31 mouse cellular contexts compared by ENCODE assay signal in genomic region chr5:99785850-99786249, GRCm38 (mm10). TPM values are rescaled to one million over a fixed set of nuclear protein-coding genes. Genes with fewer than 3 reads are reported as not detected.
DNase-seq lines count a peak whose midpoint lies in the region; ATAC-seq and TF ChIP-seq lines count a peak whose summit lies in the region.
"Had no signal": no experiment of that assay in that cellular context is flagged by ENCODE, and none has a peak within 500 bp of the region (broad histone marks: within the 10 kb centered on the region; RNA-seq: fewer than 3 reads in every experiment).

No protein-coding gene starts in this region.

- H3K4me1 ChIP-seq in hindbrain, embryonic 13.5 days (replicated peaks), result peaks cover 22% of the 10 kb centered on the region
- H3K4me1 ChIP-seq in hindbrain, embryonic 11.5 days (replicated peaks; ENCODE audit: control insufficient read depth, insufficient read depth, low read length), result no peaks in the 10 kb centered on the region
- peaks cover 15% of the 10 kb centered on the region for H3K4me1 ChIP-seq in neural tube, embryonic 12.5 days
- H3K4me1 ChIP-seq in hindbrain, postnatal 0 days (ENCODE audit: insufficient read depth, low read length), result peaks cover 7% of the 10 kb centered on the region; the same call in 1 of the 2 replicates
- H3K4me1 ChIP-seq: embryonic facial prominence, embryonic 12.5 days; intestine, embryonic 15.5 days had no signal

- no peak for DNase-seq in hindbrain, embryonic 11.5 days (ENCODE audit: low spot score)
- no peak for DNase-seq in neural tube, embryonic 10.5 days (ENCODE audit: extremely low spot score, low spot score)
- peak; percentile 28 for DNase-seq in hindbrain, postnatal 0 days (ENCODE audit: low spot score)
- peak; percentile 82 for DNase-seq in retina, postnatal 1 day
- DNase-seq in yolk sac, embryonic 10.5 days (ENCODE audit: low spot score), result no peak
- DNase-seq: adrenal gland, adult 2 months; adrenal gland, postnatal 36 days; cerebellum, adult 8-10 months; cerebellum, postnatal 36 days; forebrain, postnatal 0 days; gastrocnemius, postnatal 10 days; heart, postnatal 10 days; kidney, adult 2 months; layer of hippocampus, postnatal 36 days; liver; lung, adult 2 months; lung, postnatal 10 days; right cerebral cortex, postnatal 14 days; thymus, postnatal 14 days had no signal

- ATAC-seq in hindbrain, embryonic 13.5 days (ENCODE audit: low FRiP score), result peak; percentile 63; the same call in 1 of the 2 replicates
- ATAC-seq in hindbrain, embryonic 11.5 days (ENCODE audit: low FRiP score), result no peak
- 0 out of 2 replicates have a peak, but pooled peaks have one; percentile 26 for ATAC-seq in neural tube, embryonic 12.5 days (ENCODE audit: low FRiP score, low read depth)
- 0 out of 2 replicates have a peak, but pooled peaks have one; percentile 40 for ATAC-seq in hindbrain, postnatal 0 days
- no peak for ATAC-seq in activated CD4-positive, CD25-positive, alpha-beta regulatory T cell, adult 4 months
- ATAC-seq: CD4-positive, CD25-positive, alpha-beta regulatory T cell, adult 4 months; forebrain, postnatal 0 days; intestine, embryonic 15.5 days; midbrain, embryonic 16.5 days had no signal

- H3K36me3 ChIP-seq in hindbrain, embryonic 13.5 days, result no peaks in the 10 kb centered on the region
- no peaks in the 10 kb centered on the region for H3K36me3 ChIP-seq in hindbrain, embryonic 11.5 days (ENCODE audit: control insufficient read depth, insufficient read depth, low read length)
- no peaks in the 10 kb centered on the region for H3K36me3 ChIP-seq in neural tube, embryonic 12.5 days
- no peaks in the 10 kb centered on the region for H3K36me3 ChIP-seq in hindbrain, postnatal 0 days (ENCODE audit: insufficient read depth, low read length)
- H3K36me3 ChIP-seq: embryonic facial prominence, embryonic 12.5 days; heart, embryonic 13.5 days; intestine, embryonic 15.5 days had no signal

- no peak overlapping the region for H3K4me3 ChIP-seq in hindbrain, embryonic 13.5 days
- no peak overlapping the region for H3K4me3 ChIP-seq in hindbrain, embryonic 11.5 days (ENCODE audit: low read depth, low read length)
- no peak overlapping the region for H3K4me3 ChIP-seq in neural tube, embryonic 12.5 days
- no peak overlapping the region for H3K4me3 ChIP-seq in hindbrain, postnatal 0 days (ENCODE audit: low read length)
- H3K4me3 ChIP-seq: embryonic facial prominence, embryonic 12.5 days; heart, embryonic 13.5 days; intestine, embryonic 15.5 days; myocyte had no signal

- no peak overlapping the region for H3K9ac ChIP-seq in hindbrain, embryonic 13.5 days
- no peak overlapping the region for H3K9ac ChIP-seq in hindbrain, embryonic 11.5 days (ENCODE audit: low read depth, low read length)
- H3K9ac ChIP-seq in neural tube, embryonic 12.5 days, result no peak overlapping the region
- no peak overlapping the region for H3K9ac ChIP-seq in hindbrain, postnatal 0 days (replicated peaks; ENCODE audit: low read length)
- H3K9ac ChIP-seq: embryonic facial prominence, embryonic 12.5 days; forebrain, postnatal 0 days; heart, embryonic 13.5 days; intestine, embryonic 15.5 days; liver, embryonic 14.5 days had no signal

- H3K9me3 ChIP-seq in hindbrain, embryonic 13.5 days, result no peaks in the 10 kb centered on the region
- no peaks in the 10 kb centered on the region for H3K9me3 ChIP-seq in hindbrain, embryonic 11.5 days (ENCODE audit: control insufficient read depth, low read length)
- no peaks in the 10 kb centered on the region for H3K9me3 ChIP-seq in neural tube, embryonic 12.5 days
- no peaks in the 10 kb centered on the region for H3K9me3 ChIP-seq in hindbrain, postnatal 0 days (ENCODE audit: low read length)
- H3K9me3 ChIP-seq: embryonic facial prominence, embryonic 12.5 days; heart, embryonic 13.5 days; intestine, embryonic 15.5 days had no signal

- 62% methylated on average over 9 of the region's 9 CpGs for WGBS in hindbrain, embryonic 13.5 days
- WGBS in hindbrain, embryonic 11.5 days, result 79% methylated on average over 9 of the region's 9 CpGs
- 75% methylated on average over 9 of the region's 9 CpGs for WGBS in neural tube, embryonic 12.5 days
- 46% methylated on average over 9 of the region's 9 CpGs for WGBS in hindbrain, postnatal 0 days

- no peak overlapping the region for H3K27ac ChIP-seq in hindbrain, embryonic 13.5 days
- H3K27ac ChIP-seq in hindbrain, embryonic 11.5 days (ENCODE audit: low read depth, low read length), result no peak overlapping the region
- no peak overlapping the region for H3K27ac ChIP-seq in neural tube, embryonic 12.5 days
- H3K27ac ChIP-seq in hindbrain, postnatal 0 days, result no peak overlapping the region
- H3K27ac ChIP-seq: embryonic facial prominence, embryonic 12.5 days; heart, embryonic 13.5 days; intestine, embryonic 15.5 days; liver, embryonic 14.5 days; macrophage had no signal

- no peaks in the 10 kb centered on the region for H3K27me3 ChIP-seq in hindbrain, embryonic 13.5 days
- H3K27me3 ChIP-seq in hindbrain, embryonic 11.5 days (ENCODE audit: control insufficient read depth, insufficient read depth, low read length), result no peaks in the 10 kb centered on the region
- H3K27me3 ChIP-seq in neural tube, embryonic 12.5 days (replicated peaks), result no peaks in the 10 kb centered on the region
- H3K27me3 ChIP-seq in hindbrain, postnatal 0 days (ENCODE audit: insufficient read depth, low read length), result no peaks in the 10 kb centered on the region
- H3K27me3 ChIP-seq: embryonic facial prominence, embryonic 12.5 days; heart, embryonic 13.5 days; intestine, embryonic 15.5 days had no signal

- H3K4me2 ChIP-seq in hindbrain, embryonic 13.5 days, result no peak overlapping the region
- no peak overlapping the region for H3K4me2 ChIP-seq in hindbrain, embryonic 11.5 days (replicated peaks; ENCODE audit: low read depth, low read length)
- H3K4me2 ChIP-seq in neural tube, embryonic 12.5 days (replicated peaks), result no peak overlapping the region
- H3K4me2 ChIP-seq in hindbrain, postnatal 0 days (ENCODE audit: low read depth, low read length), result no peak overlapping the region
- H3K4me2 ChIP-seq: embryonic facial prominence, embryonic 12.5 days; heart, embryonic 13.5 days; intestine, embryonic 15.5 days; midbrain, embryonic 11.5 days had no signal

- TF ChIP-seq CTCF in hindbrain, postnatal 0 days (IDR thresholded peaks at IDR 0.05; ENCODE audit: low read depth), result no peak

RNA-seq across cellular contexts. Expression of gene Rasgef1b, which starts 57.0 kb away (rescaled TPM):
- polyA plus RNA-seq in hindbrain, embryonic 13.5 days (2015; fragmentation: Nextera tagmentation; extraction: Ambion mirVana), result 47.2 and 61.1 TPM in 2 replicates
- 14.1 and 14.3 TPM in 2 replicates for polyA plus RNA-seq in hindbrain, embryonic 11.5 days (2014; fragmentation: Nextera tagmentation; extraction: Ambion mirVana)
- polyA plus RNA-seq in neural tube, embryonic 12.5 days (2016; fragmentation: Nextera tagmentation; extraction: Ambion mirVana), result 39.7 and 41.0 TPM in 2 replicates
- 34.8 and 39.9 TPM in 2 replicates for total RNA-seq in hindbrain, postnatal 0 days (2014; rRNA removed)
- 31.1 and 32.0 TPM in 2 replicates for polyA plus RNA-seq in hindbrain, postnatal 0 days (2015; fragmentation: Nextera tagmentation; extraction: Ambion mirVana)
- polyA plus RNA-seq in activated CD4-positive, CD25-positive, alpha-beta regulatory T cell, adult 4 months (2017; shearing (Covaris generic)), result 1 to 10 TPM; 2.0 to 4.9 TPM

Comparison
In these comparisons a context has a peak if more than half of its experiments do, and no peak if none do; other contexts are left out.
1. ATAC-seq: peak in hindbrain, embryonic 13.5 days (single experiment), neural tube, embryonic 12.5 days (single experiment) and hindbrain, postnatal 0 days (single experiment); none in hindbrain, embryonic 11.5 days (single experiment) and activated CD4-positive, CD25-positive, alpha-beta regulatory T cell, adult 4 months (single experiment).
2. DNase-seq: peak in hindbrain, postnatal 0 days (single experiment) and retina, postnatal 1 day (single experiment); none in hindbrain, embryonic 11.5 days (single experiment), neural tube, embryonic 10.5 days (single experiment) and yolk sac, embryonic 10.5 days (single experiment).